Mouse (Mus musculus) olfactory bulb, adult 2 months (tissue): ENCODE results near the gene Gm10024. TPM values are rescaled to one million over a fixed set of nuclear protein-coding genes. Genes with fewer than 3 reads are reported as not detected.
"Not testable (repeated sequence)": the region's sequence is repeated elsewhere in the genome, so short reads cannot be mapped to it uniquely, and the experiment has no call there.

Experiments used
- H3K27ac ChIP-seq: fragments of 200-500 bp; 2 replicates; pipeline ENCODE4 v1.5.1; 2012; ENCODE audit warnings: low read depth, low read length; ENCODE audit not compliant: insufficient read depth
- H3K4me1 ChIP-seq: fragments of 200-500 bp; 2 replicates; pipeline ENCODE4 v1.6.1; 2012; ENCODE audit warnings: low read length; ENCODE audit not compliant: control insufficient read depth, insufficient read depth
- H3K4me3 ChIP-seq: fragments of 200-500 bp; 2 replicates; pipeline ENCODE4 v1.5.1; 2012; ENCODE audit warnings: mild to moderate bottlenecking, low read depth, low read length, moderate library complexity; ENCODE audit not compliant: insufficient read depth
- CTCF ChIP-seq: fragments of 200-500 bp; IDR thresholded peaks from 2 replicates; pipeline ENCODE4 v1.5.1; 2012; ENCODE audit warnings: low read depth, mild to moderate bottlenecking, low read length, moderate library complexity; ENCODE audit not compliant: insufficient read depth
- POLR2A ChIP-seq: fragments of 200-500 bp; IDR thresholded peaks from 2 replicates; pipeline ENCODE4 v1.6.1; 2012; ENCODE audit warnings: mild to moderate bottlenecking, low read depth, low read length, moderate library complexity; ENCODE audit not compliant: insufficient read depth
- WGBS: fragments of 180-500 bp; shearing (Covaris S2); methylation state at CpG from one replicate; pipeline ENCODE4 v1.1.7; 2018; 5-methylcytosine and 5-hydroxymethylcytosine counted together
- polyA plus RNA-seq: library from polyadenylated mRNA; stranded (reverse); fragments of >200 nt; gene quantifications from 2 replicates; pipeline ENCODE4 v1.2.4, GENCODE M21; 2012; ENCODE audit warnings: low replicate concordance; ENCODE audit not compliant: missing spikeins, insufficient read depth, insufficient read length

The Gm10024 gene
- polyA plus RNA-seq, 1 experiment = not detected

DNA sequence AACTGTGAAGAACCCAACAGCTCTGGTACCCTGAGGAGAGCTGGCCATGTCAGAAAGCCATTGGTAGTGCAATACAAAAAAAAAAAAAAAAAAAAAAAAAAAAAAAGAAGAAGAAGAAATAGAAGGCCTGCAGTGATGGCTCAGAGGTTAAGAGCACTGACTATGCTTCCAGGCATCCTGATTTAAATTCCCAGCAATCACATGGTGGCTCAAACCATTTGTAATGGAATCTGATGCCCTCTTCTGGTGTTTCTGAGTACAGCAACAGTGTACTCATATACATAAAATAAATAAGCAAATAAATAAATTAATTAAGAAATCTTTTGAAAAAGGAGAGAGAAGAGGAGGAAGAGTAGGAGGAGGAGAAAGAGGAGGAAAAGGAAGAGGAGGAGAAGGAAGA is 42.2 kb downstream of the Gm10024 start:
- Histone ChIP-seq H3K27ac (no peak overlapping the region), H3K4me3 (no peak overlapping the region), H3K4me1 (peaks cover 9% of the 10 kb centered on the region; the same call in 1 of the 2 replicates)
- TF ChIP-seq POLR2A (no peak), CTCF (no peak)

- H3K4me3 ChIP-seq, H3K4me1 ChIP-seq, H3K27ac ChIP-seq: not testable (repeated sequence)
- WGBS = no CpG with 5 or more reads among the region's 1 CpGs
Measured at GRCm38 (mm10) chr10:77759582-77759981, 48.3 kb downstream of the Gm10024 start, which contains the start of gene Gm3233. Gene Gm3233 (minus strand): TSS chr10:77759682.

Other genes with a start within 250 kb of the Gm10024 start
- gene Fam207a, start 195.7 kb upstream of the Gm10024 start, polyA plus RNA-seq = not detected in 2 replicates
- gene Itgb2, start 181.2 kb upstream of the Gm10024 start, polyA plus RNA-seq = 191 TPM in 1 of 2 replicates, not detected in the other
- gene Pttg1ip, start 129.7 kb upstream of the Gm10024 start, polyA plus RNA-seq = not detected in 2 replicates
- 414 TPM in 1 of 2 replicates, not detected in the other for gene Sumo3, start 105.4 kb upstream of the Gm10024 start, polyA plus RNA-seq
- not detected in 2 replicates for gene Gm49325, start 105.3 kb upstream of the Gm10024 start, polyA plus RNA-seq
- not detected in 2 replicates for gene Ube2g2, start 89.2 kb upstream of the Gm10024 start, polyA plus RNA-seq
- not detected in 2 replicates for gene Tspear, start 24.9 kb upstream of the Gm10024 start, polyA plus RNA-seq
- not detected in 2 replicates for gene Gm19402, start 20.7 kb upstream of the Gm10024 start, polyA plus RNA-seq
- not detected in 2 replicates for gene Gm9508, start 14.2 kb upstream of the Gm10024 start, polyA plus RNA-seq
- gene Gm10272, start 4.8 kb upstream of the Gm10024 start, polyA plus RNA-seq = not detected in 2 replicates
- gene Gm10142, start 4.3 kb downstream of the Gm10024 start, polyA plus RNA-seq = not detected in 2 replicates
- not detected in 2 replicates for gene Krtap12-1, start 9.1 kb downstream of the Gm10024 start, polyA plus RNA-seq
- not detected in 2 replicates for gene Gm10100, start 15.0 kb downstream of the Gm10024 start, polyA plus RNA-seq
- not detected in 2 replicates for gene Gm18596, start 31.2 kb downstream of the Gm10024 start, polyA plus RNA-seq
- not detected in 2 replicates for gene Gm9736, start 39.9 kb downstream of the Gm10024 start, polyA plus RNA-seq
- not detected in 2 replicates for gene Gm3233, start 48.2 kb downstream of the Gm10024 start, polyA plus RNA-seq
- not detected in 2 replicates for gene Gm3238, start 59.9 kb downstream of the Gm10024 start, polyA plus RNA-seq
- not detected in 2 replicates for gene Gm7138, start 65.5 kb downstream of the Gm10024 start, polyA plus RNA-seq
- not detected in 2 replicates for gene Gm3250, start 71.1 kb downstream of the Gm10024 start, polyA plus RNA-seq
- gene Gm7137, start 76.7 kb downstream of the Gm10024 start, polyA plus RNA-seq = not detected in 2 replicates
- not detected in 2 replicates for gene Gm9639, start 83.6 kb downstream of the Gm10024 start, polyA plus RNA-seq
- not detected in 2 replicates for gene Gm19668, start 87.7 kb downstream of the Gm10024 start, polyA plus RNA-seq
- not detected in 2 replicates for gene Gm9507, start 100.4 kb downstream of the Gm10024 start, polyA plus RNA-seq
- gene Gm2696, start 103.2 kb downstream of the Gm10024 start, polyA plus RNA-seq = not detected in 2 replicates
- not detected in 2 replicates for gene Krtap10-4, start 115.6 kb downstream of the Gm10024 start, polyA plus RNA-seq
- not detected in 2 replicates for gene Krtap10-10, start 124.5 kb downstream of the Gm10024 start, polyA plus RNA-seq
- gene Gm36176, start 135.3 kb downstream of the Gm10024 start, polyA plus RNA-seq = not detected in 2 replicates
- gene Gm10318, start 141.4 kb downstream of the Gm10024 start, polyA plus RNA-seq = not detected in 2 replicates
- not detected in 2 replicates for gene Gm3285, start 150.5 kb downstream of the Gm10024 start, polyA plus RNA-seq
- not detected in 2 replicates for gene Lrrc3, start 191.1 kb downstream of the Gm10024 start, polyA plus RNA-seq